Mouse (Mus musculus): ENCODE measurements around the gene Ech1. TPM values are rescaled to one million over a fixed set of nuclear protein-coding genes. Genes with fewer than 3 reads are reported as not detected.

Ech1 gene
- polyA plus RNA-seq, 1 experiment, result 865 TPM

DNA sequence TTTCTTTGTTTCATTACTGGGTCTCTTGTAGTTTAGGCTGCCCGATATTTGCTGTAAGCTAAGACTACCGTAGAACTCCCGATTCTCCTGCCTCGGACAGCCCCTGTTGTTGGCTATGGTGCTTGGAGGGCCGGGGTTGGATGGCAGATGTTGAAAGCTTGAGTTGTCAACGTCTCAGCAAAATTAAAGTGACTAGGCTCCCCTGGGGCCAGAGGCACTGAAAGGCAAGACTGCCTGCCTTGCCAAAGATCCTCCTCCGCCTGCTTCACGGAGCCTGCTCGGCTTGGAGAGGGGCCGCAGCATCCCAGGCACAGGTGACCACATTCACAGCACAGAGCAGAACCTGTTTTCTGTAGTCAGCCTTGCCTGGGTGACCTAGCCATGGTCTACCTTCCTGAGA, 55.5 kb downstream of the Ech1 start:
- 80% methylated on average over 10 of the region's 10 CpGs for WGBS
- no peak for DNase-seq
- no peak for TF ChIP-seq POLR2A (IDR thresholded peaks at IDR 0.05; ENCODE audit: low read depth, low read length)
- TF ChIP-seq CTCF (conservative IDR thresholded peaks at IDR 0.05; ENCODE audit: insufficient read depth, insufficient read length, low read depth, low read length), result no peak
- Histone ChIP-seq H3K4me3 (ENCODE audit: insufficient read depth, low read depth, low read length) (no peak overlapping the region), H3K27ac (ENCODE audit: insufficient read depth, low read depth, low read length) (no peak overlapping the region), H3K36me3 (ENCODE audit: control insufficient read depth, insufficient read depth, low read length) (no peaks in the 10 kb centered on the region), H3K4me1 (ENCODE audit: control insufficient read depth, insufficient read depth, low read length) (no peaks in the 10 kb centered on the region), H3K27me3 (replicated peaks; ENCODE audit: control insufficient read depth, insufficient read depth, low read length) (no peaks in the 10 kb centered on the region)

DNA sequence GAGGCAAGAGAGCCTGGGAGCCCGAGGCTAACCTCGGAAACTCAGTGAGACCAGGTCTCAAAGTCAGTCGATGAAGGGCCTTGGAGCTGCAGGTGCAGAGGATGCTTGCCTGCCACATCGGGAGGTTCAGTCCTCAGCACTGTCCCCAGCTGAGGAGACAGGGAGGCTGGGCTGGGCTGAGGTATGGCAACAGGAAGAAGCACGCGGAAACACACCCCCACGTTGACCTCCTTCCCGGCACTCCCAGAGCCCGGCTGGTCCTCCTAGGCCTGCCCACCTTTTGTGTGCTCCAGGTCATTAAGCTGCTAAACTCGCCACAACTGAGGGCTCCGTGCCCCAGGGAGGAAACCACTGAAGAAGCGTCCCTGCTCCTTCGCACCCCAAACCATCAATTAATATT, 56.2 kb downstream of the Ech1 start, which contains the start of gene Capn12:
Gene Capn12, plus strand, starts transcription at position 224 of the 400 bp plus-strand sequence.
- 37% methylated on average over 13 of the region's 13 CpGs for WGBS
- no peaks in the 10 kb centered on the region for H3K4me1 ChIP-seq (ENCODE audit: control insufficient read depth, insufficient read depth, low read length)
- H3K27ac ChIP-seq (ENCODE audit: insufficient read depth, low read depth, low read length), result no peak within 1 kb of the TSS
- no peak for TF ChIP-seq CTCF (conservative IDR thresholded peaks at IDR 0.05; ENCODE audit: insufficient read depth, insufficient read length, low read depth, low read length)
- no peak for TF ChIP-seq POLR2A (IDR thresholded peaks at IDR 0.05; ENCODE audit: low read depth, low read length)
- H3K4me3 ChIP-seq (ENCODE audit: insufficient read depth, low read depth, low read length), result no peak within 1 kb of the TSS
- no peaks in the 10 kb centered on the region for H3K36me3 ChIP-seq (ENCODE audit: control insufficient read depth, insufficient read depth, low read length)
- no peak for DNase-seq
- H3K27me3 ChIP-seq (replicated peaks; ENCODE audit: control insufficient read depth, insufficient read depth, low read length), result no peaks in the 10 kb centered on the region

Other genes starting within 250 kb of the Ech1 start
- gene Samd4b, start 227.1 kb upstream of the Ech1 start, polyA plus RNA-seq (2012; rRNA removed), result 67.0 and 79.0 TPM in 2 replicates
- 36.9 and 41.8 TPM in 2 replicates for gene Pak4, start 227.0 kb upstream of the Ech1 start, polyA plus RNA-seq (2012; rRNA removed)
- not detected in 2 replicates for gene Acp7, start 193.9 kb upstream of the Ech1 start, polyA plus RNA-seq (2012; rRNA removed)
- gene Fbxo27, start 132.4 kb upstream of the Ech1 start, polyA plus RNA-seq (2012; rRNA removed), result 1.1 and 1.6 TPM in 2 replicates
- 1.1 and 1.3 TPM in 2 replicates for gene Fbxo17, start 108.4 kb upstream of the Ech1 start, polyA plus RNA-seq (2012; rRNA removed)
- 79.8 and 96.7 TPM in 2 replicates for gene Mrps12, start 83.4 kb upstream of the Ech1 start, polyA plus RNA-seq (2012; rRNA removed)
- 19.4 and 22.9 TPM in 2 replicates for gene Sars2, start 83.2 kb upstream of the Ech1 start, polyA plus RNA-seq (2012; rRNA removed)
- not detected in 2 replicates for gene Ccer2, start 69.0 kb upstream of the Ech1 start, polyA plus RNA-seq (2012; rRNA removed)
- gene Sirt2, start 58.5 kb upstream of the Ech1 start, polyA plus RNA-seq (2012; rRNA removed), result 99.8 and 103 TPM in 2 replicates
- 37.9 and 41.6 TPM in 2 replicates for gene Nfkbib, start 57.7 kb upstream of the Ech1 start, polyA plus RNA-seq (2012; rRNA removed)
- gene Rinl, start 36.2 kb upstream of the Ech1 start, polyA plus RNA-seq (2012; rRNA removed), result 2.9 and 5.9 TPM in 2 replicates
- 172 and 214 TPM in 2 replicates for gene Hnrnpl, start 16.7 kb upstream of the Ech1 start, polyA plus RNA-seq (2012; rRNA removed)
- gene Lgals4, start 8.6 kb downstream of the Ech1 start, polyA plus RNA-seq (2012; rRNA removed), result 22.8 and 25.0 TPM in 2 replicates
- gene Lgals7, start 38.6 kb downstream of the Ech1 start, polyA plus RNA-seq (2012; rRNA removed), result 1.1 and 1.6 TPM in 2 replicates
- 0.11 and 0.24 TPM in 2 replicates for gene Capn12, start 56.2 kb downstream of the Ech1 start, polyA plus RNA-seq (2012; rRNA removed)
- gene Actn4, start 137.1 kb downstream of the Ech1 start, polyA plus RNA-seq (2012; rRNA removed), result 340 and 367 TPM in 2 replicates
- 321 and 343 TPM in 2 replicates for gene Eif3k, start 156.6 kb downstream of the Ech1 start, polyA plus RNA-seq (2012; rRNA removed)
- 2.3 and 6.2 TPM in 2 replicates for gene Map4k1, start 156.8 kb downstream of the Ech1 start, polyA plus RNA-seq (2012; rRNA removed)

All from kidney, adult 2 months (tissue).